Mouse (Mus musculus) left cerebral cortex, adult 8-10 months (tissue): ENCODE results near the gene Hccs. TPM values are rescaled to one million over a fixed set of nuclear protein-coding genes. Genes with fewer than 3 reads are reported as not detected.
A peak's percentile ranks its signal among the peaks of the same experiment; 100 is the strongest.
"Not testable (repeated sequence)": the region's sequence is repeated elsewhere in the genome, so short reads cannot be mapped to it uniquely, and the experiment has no call there.

ENCODE experiments used
- DNase-seq, 2 experiments: peaks; one replicate each; pipeline ENCODE4 v3.0.0; 2022; ENCODE audit warnings: low spot score in 2 of 2
- total RNA-seq, 4 experiments: library from RNA; stranded (reverse); gene quantifications; 2 replicates each; pipeline ENCODE4 v1.2.4; 2022

Gene Hccs
- total RNA-seq: 10 to 100 TPM; 21.1 to 24.9 (median 23.1) TPM

DNA sequence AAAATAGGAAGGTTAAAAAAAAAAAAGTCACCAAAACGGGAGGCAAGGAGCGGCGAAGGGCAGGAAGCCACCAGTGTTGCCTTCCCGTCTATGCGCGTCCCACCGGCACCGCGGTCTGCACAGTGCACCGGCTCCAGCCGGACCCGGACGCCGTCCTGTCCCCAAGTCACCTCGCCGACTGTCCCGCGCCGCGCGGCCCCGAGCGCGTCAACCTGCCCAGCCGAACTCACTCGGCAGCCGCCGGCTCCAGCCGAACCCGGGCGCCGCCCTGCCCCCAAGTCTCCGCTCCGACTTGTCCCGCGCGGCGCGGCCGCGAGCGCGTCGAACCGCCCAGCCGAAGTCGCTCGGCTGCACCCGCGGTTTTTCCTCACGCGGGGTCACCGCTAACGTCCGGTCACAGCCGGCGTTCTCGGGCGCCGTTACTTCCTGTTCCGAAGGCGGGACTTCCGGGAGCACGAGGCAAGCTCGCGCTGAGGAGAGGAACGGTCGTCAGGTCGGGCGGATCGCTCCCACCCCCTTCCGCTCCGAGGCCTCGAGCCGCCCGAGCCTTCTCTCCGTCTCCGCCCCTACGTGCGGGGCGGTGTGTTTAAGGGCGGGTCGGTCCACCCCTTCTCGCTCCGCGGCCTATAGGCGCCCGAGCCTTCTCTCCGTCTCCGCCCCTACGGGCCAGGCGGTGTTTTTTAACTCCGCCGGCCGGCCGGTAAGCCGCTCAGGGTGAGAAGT, at the start of gene Hccs:
TSS of gene Hccs (minus strand) at position 428 of the 723 bp plus-strand sequence.
- peak; percentile 53 to 88 for DNase-seq

DNA sequence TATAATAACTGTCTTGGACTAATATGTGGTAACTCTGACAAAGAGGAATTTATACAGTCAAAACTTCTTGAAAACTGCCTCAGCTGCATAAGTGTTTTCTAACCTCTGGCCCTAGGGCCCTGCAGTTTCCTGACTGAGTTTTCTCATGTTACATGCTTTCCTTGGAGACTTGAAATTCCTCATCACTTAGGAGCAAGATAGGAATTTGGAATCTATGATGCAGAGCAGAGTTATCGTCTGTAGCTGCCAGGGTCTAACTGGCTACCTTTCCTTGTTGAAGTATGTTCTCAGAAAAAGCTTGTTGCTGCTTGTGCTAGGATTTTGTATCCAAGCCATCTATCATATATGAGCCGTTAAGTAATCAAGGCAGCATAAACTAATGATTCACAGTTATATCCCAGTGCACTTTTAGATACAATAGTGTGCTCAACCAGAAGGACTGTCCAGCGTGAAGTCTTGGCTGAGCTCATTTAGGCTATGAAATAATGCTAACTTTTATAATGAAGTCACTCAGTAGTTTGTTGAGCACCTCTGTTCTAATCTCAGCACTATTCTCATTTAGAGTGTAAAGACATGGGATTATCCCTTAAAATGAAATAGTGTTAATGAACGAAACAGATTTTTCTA, 37.1 kb upstream of the Hccs start:
- DNase-seq: no peak

DNA sequence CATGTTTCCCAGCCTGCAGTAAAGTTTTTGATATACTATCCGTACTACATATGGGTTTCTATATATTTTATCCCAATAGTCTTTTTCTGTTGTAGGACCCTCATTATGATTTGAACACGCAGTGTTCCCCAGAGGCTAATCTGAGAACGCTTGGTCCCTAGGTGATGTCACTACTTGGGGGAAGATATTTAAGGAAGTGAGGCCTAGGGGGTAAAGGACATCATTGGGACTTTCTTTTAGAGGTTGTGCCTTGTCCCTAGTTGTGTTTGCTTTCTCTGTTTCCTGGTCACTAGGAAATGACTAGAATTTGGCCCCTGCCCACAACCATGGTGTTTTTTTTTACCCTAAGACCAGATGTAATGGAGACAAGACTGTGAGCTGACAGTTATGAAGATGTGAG, 18.0 kb upstream of the Hccs start:
- DNase-seq: no peak

DNA sequence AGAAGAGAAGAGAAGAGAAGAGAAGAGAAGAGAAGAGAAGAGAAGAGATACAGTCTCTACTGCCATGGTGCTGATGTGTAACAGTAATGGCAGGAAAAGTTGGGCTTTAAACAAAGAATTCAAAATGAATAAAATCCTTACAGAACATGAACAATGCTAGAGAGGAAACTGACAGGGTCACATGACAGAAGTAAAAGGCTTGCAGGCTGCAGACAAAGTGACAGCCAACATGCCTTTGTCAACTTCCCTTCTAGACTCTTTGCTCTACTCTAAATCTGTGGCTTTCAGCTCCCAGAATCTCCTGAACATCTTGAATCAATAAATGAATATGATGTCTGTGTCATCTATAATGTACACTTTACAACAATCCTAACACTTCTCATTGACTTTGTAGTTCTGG, 17.4 kb upstream of the Hccs start:
- no peak for DNase-seq

DNA sequence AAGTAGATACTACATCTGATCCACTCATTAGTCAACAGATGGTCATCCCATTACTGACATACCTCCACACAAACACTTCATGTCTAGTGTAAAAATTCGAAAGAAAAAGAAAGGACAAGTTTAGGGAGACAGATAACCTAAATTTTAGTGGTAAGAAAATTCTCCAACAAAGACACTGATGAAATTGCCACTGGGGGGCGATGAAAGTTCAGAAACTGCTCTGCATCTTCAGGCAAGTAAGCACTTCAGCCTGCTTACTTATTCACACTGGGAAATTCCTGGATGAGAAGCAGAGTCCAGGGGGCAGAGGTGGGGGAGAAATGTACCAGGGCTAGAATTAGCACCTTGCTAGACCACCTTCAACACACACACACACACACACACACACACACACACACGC, 12.1 kb upstream of the Hccs start:
- DNase-seq: no peak

DNA sequence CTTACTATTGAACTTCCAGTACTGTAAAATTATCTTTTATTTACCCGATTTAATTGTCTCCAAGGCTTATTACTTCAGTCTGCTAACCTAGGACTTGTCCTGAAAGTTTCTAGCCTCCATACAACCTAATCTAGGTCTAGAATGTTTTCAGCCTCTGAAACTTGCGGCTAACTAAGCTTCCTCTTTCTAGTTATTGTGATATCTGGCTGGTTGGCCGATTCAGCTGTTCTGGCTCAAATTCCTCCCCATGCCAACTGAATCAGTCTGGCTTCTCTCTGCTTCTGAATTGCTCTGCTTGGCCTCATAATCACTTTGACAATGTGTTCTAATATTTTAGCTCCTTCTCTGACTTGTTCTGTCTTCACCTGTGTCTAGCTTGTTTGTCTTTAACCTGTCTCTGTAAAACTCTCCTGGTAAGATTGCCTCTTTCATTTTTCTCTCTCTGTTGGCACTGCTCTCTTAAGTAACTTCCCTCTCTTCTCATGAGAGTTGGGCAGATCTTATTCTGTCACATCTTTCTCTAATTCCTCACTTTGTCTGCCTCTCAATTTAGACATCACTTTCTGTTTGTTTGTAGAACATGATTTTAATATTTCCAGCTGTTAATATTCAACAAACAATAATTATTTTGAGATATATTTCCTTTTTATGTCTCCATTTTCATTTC, 5.9 kb upstream of the Hccs start:
- DNase-seq: no peak

DNA sequence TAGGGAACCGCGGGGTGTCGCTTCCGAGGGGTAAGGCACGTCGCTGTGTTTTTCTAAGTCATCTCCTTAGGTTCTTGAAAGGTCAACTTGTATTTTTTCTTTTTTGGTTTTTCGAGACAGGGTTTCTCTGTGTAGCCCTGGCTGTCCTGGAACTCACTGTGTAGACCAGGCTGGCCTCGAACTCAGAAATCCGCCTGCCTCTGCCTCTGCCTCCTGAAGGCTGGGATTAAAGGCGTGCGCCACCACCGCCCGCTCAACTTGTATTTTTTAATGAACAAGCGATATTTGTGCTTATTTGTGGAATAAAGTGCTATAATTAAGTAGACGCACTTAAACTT, 465 bp upstream of the Hccs start:
- DNase-seq: not testable (repeated sequence)

DNA sequence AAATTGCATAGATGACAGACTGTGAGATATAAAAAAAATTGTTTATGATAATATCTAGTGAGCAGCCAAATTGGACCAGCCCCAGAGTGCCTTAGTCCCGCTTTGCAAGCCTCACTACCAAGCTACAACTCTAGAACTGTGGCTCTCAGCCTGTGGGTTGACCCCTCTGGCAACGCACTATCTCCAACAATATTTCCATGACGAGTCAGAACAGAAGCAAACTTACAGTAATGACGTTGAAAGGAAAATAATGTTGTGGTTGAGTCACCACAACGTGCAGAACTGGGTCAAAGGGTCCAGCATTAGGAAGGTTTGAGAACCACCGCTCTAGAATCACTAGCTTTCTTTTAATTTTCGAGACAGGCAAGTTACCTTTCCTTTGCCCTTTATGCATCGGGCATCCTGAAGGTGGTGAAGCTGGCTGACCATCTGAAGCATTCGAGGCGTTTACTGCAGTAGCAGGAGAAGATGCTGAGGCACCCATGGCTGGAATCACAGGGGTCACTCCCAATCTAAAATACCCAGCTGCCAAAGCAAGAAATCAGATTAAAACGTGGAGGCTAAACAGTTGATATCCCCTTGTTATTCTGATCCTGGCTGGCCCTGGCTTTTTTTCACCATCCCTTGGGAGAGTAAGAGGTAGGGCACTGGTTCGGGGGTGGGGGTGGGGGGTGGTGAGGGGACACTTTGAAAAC, 959 bp downstream of the Hccs start:
- no peak for DNase-seq

DNA sequence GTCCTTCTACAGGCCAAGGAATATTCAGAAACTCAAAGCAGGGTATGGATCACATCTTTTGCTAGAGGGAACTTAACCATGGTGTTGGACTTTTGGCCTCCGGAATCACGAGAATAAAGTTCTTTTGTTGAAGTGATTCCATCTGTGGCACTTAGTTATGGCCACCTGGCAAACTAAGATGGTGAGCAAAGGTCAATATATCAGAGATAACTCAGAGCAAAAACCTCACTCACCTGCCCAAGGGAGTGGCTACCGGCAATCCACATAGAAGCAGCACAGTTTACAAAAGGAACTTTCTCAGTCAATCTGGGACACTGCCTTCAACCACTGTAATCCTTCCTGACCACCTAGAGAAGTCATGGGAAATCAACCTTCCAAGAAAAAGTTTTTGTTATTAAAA, 11.6 kb downstream of the Hccs start:
- no peak for DNase-seq

DNA sequence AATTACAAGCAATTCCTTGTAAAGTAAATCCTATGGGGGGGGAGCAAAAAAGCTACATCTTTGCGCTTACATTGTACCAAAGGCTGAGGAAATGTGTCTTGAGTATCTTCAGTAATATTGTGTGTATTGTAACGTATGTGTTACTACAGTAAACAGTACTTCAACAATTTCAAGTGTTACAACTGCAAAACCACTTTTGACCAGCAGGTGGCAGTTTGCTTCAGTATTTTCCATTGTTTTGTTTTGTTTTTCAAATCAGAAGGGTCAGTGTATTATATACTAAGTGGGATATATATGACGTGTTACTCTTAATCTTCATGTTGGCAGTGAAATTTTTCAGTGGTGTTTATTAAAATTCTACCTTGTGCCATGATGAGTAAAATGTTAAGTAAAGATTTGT, 16.2 kb downstream of the Hccs start:
- DNase-seq: peak in 1 of 2 experiments; percentile 9

DNA sequence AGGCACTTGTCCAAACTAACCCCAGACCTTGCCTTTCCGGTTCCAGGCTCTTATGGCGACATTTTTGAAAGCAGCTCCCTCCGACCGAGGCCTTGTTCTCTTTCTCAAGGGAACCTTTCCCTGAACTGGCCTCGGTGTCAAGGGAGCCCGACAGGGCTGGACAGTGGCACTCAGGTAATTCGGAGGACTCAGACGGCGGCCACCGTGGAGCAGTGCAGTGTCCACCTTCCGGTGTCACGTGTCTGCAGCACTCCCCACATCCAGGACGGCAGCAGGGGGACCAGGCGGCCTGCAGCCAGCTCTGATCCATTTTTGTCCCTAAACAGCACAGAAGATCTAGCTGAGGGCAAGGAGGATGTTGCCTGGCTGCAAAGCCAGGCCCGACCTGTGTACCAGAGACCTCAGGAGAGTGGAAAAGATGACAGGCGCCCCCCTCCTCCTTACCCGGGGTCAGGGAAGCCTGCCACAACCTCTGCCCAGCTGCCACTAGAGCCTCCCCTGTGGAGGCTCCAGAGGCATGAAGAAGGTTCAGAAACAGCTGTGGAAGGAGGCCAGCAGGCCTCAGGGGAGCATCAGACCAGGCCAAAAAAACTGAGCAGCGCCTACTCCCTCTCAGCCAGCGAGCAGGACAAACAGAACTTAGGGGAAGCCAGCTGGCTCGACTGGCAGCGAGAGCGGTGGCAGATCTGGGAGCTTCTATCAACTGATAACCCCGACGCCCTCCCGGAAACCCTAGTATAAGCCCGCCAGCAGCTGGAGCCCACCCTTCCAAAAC, 17.7 kb downstream of the Hccs start:
- DNase-seq: no peak

DNA sequence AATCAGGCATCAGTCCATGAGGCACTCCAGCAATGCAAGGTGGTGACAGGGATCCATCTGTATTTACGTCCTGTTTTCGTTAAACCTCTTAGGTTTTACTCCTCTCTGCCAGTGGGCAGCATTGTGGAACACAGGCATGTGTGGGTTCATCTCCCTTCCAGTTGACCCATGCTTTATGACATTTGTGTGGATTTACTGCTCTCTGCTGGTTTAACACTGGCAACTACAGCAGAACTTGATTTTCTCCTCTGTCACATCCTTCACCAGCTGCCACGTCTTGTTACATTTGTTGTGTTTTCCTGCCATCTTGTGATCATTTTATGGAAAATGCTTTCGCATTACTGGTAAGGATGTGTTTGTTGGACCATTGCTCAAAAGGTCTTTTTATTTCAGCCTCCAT, 20.6 kb downstream of the Hccs start:
- no peak for DNase-seq

DNA sequence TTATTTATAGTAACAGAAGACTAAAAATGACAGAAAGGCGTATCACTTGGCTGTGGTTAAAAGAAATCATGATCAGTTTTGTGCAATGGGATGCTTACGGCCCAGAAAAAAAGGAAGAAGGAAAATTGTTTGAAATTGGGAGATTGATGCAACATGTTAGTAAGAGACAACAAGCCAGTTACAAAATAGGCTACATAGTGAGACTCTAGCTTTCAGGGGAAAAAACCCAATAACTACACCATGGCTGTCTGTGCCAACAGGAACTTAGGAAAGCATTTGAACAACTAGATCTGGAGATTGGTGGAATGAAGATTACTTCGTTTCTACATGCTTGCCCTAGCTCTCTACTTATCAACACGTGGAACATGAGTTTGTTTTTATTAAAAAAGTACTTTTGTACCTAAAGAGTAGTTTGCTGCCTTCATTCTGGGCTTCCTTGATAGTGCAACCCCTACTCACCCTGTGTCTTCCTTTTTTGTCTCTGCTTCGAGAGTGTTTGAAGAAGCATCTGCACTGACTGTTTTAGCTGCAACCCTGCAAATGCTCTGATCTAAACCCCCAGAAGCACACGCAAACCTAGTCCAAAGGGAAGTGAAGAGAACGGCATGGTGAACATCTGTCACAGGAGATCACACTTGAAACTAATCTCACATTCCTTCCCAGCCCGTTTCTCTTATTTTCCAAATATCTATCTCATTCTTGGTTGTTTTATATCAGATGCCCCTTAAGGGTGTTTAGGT, 56.6 kb downstream of the Hccs start:
- DNase-seq: no peak

DNA sequence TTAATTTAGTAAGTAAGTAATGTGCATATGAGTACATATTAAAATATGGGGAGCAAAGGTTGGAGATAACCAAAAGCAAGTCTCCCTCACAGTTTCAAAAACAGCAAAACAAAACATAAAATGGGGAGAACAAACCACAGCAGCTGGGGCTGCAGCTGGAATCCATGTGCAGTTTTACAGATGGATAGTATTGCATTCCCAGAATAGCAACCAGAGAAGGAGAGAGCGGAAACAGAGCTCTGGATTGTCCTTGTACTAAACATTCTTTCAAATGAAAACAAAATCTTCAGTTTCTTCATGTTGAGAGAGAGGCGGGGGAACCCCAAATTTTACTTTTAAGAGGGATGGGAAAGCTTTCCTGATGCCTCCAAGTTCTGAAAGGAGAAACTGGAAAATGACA, 58.0 kb downstream of the Hccs start:
- DNase-seq: no peak

DNA sequence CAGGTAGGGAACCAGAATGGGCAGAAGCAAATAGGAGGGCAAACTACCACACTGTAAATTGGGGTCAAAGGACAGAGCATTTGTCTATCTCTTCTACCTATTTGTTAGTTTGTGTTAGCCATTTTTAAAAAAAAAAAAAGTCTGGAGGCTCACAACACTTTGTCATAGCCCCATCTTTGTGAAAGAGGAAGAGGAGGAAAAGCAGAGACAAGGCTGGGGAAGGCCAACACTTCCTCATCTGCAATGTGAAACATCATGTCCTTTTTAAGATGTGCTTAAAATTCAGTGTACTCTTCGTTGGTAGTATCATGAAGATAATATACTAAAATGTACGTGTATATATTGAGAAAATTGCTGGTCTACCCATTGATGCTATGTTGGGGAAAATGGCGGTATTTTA, 59.1 kb downstream of the Hccs start:
- DNase-seq: no peak

DNA sequence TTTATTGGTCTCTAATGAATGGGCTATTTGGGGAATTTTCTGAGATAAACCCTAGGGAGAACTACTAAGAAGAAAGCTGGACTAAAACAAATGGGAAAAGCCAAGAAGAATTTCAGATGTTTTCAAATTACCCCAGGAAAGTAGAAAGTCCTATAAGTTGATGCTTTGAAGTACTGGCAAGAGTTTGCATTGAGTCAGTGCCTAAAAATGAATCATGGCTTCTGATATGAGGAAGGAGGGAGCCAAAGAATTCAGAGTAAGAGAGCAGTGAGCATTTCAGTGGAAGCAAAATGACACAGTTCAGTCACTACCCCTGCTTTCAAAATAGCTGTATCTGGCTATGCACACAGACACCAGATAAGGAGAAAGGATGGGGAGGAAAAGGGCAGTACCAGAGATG, 63.4 kb downstream of the Hccs start:
- no peak for DNase-seq

DNA sequence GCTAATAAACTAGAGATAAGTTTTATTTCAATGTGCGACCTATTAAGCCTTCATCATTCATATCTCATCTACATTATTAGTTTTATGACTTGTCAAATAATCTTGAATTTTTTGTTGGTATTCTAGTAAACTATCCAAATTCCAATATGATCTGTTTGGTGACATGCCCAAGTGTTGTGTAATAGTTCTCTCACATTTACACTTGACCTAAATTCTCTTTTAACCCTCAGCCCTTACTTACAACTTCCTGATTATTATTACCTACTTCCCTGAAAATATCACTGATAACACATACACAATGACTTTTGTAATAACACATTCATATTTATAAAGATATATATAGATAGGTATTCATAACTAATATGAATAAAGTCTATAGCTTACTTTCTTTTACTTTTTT, 64.3 kb downstream of the Hccs start:
- DNase-seq: no peak

DNA sequence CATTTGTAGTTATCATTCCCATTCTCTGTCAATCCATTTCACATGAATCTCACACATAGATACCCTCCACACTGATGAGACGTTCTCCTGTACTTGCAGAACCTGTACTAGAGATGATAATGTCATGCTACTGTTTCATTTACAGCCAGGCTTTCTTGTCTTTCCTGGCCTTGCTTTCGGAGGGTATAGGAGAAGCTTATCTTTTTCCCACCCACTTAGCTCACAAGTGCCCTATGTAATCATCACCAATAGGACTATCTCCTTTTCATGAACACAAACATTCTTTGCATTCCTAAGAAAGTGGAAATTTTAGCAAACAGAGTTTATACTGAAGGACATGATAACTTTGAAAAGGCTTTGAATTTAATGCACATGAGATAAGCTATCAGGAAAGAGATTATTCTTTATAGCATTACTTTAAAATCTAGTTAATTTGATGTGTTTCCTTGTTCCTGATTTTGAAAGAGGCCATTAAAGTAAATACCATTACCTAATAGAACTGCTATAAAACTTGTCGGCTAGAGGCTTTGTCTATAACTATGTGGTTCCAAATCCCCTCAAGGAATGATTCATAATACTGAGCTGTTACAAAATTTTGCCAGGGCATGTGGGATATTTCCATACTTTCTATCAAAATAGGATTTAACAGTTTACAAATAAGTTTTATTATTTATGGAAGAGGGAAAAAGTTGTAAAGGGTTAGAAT, 97.7 kb downstream of the Hccs start:
- DNase-seq: no peak

DNA sequence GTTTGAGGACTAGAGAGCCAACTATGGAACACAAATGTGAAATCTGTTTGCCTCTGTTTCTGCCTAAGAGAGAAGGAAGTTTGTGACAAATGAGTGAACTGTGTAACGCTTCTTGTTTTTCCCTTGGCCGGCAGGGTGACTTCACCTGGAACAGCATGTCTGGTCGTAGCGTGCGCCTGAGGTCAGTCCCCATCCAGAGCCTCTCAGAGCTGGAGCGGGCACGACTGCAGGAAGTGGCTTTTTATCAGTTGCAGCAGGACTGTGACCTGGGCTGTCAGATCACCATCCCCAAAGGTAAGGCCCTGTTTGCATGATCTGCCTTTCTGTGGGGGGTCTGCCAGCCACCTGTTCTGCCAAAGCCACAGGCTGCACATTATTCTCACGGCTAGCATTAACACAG, 100.1 kb downstream of the Hccs start:
- DNase-seq: no peak

DNA sequence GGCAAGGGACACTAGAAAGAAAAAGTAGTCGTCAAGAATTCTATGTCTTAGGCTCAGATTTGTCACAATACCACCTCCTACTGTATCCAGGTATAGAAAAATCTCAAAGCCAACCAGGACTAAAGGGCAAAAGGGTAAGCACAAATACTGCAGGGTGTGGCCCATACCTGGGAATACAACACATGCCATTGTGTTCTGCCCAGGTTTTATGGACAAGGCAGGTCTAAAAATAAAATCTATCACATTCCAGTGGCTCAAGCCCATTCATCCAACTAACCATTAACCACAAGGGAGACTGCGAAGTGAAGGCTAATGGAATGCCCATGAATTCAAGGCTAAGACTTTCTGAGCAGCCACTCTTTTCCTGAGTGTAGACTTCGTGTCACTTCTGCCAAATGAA, 110.2 kb downstream of the Hccs start:
- no peak for DNase-seq
